In genomic region chr15:61238996-61239395, GRCm38 (mm10) we compare ENCODE assay signal across 18 mouse cellular contexts.
A peak's percentile ranks its signal among the peaks of the same experiment; 100 is the strongest.
DNase-seq lines count a peak whose midpoint lies in the region; ATAC-seq and TF ChIP-seq lines count a peak whose summit lies in the region.
"Had no signal": no experiment of that assay in that cellular context is flagged by ENCODE, and none has a peak within 500 bp of the region (broad histone marks: within the 10 kb centered on the region; RNA-seq: fewer than 3 reads in every experiment).

No protein-coding gene starts in this region.

- H3K4me3 ChIP-seq in hindbrain, embryonic 13.5 days = no peak overlapping the region
- H3K4me3 ChIP-seq in hindbrain, embryonic 14.5 days (replicated peaks; ENCODE audit: low read length) = no peak overlapping the region
- no peak overlapping the region for H3K4me3 ChIP-seq in midbrain, embryonic 16.5 days (ENCODE audit: low read depth, low read length)
- no peak overlapping the region for H3K4me3 ChIP-seq in midbrain, postnatal 0 days (ENCODE audit: low read depth, low read length)
- H3K4me3 ChIP-seq in embryonic facial prominence, embryonic 15.5 days (replicated peaks) = no peak overlapping the region
- H3K4me3 ChIP-seq in limb, embryonic 13.5 days = no peak overlapping the region
- H3K4me3 ChIP-seq: heart, embryonic 13.5 days; layer of hippocampus, adult 2 months; left cerebral cortex, adult 2 months; liver, embryonic 15.5 days; megakaryocyte, embryonic 14.5 days had no signal

- 0 out of 2 replicates have a peak, but pooled peaks cover 3% of the 10 kb centered on the region for H3K4me1 ChIP-seq in hindbrain, embryonic 13.5 days (replicated peaks)
- H3K4me1 ChIP-seq in hindbrain, embryonic 14.5 days (replicated peaks; ENCODE audit: control insufficient read depth, insufficient read depth, low read length) = no peaks in the 10 kb centered on the region
- H3K4me1 ChIP-seq in midbrain, embryonic 16.5 days (ENCODE audit: control insufficient read depth, insufficient read depth, low read length) = no peaks in the 10 kb centered on the region
- no peaks in the 10 kb centered on the region for H3K4me1 ChIP-seq in midbrain, postnatal 0 days (ENCODE audit: insufficient read depth, low read length)
- H3K4me1 ChIP-seq in embryonic facial prominence, embryonic 15.5 days = peaks cover 22% of the 10 kb centered on the region
- H3K4me1 ChIP-seq in limb, embryonic 13.5 days = peaks cover 22% of the 10 kb centered on the region
- H3K4me1 ChIP-seq: liver, embryonic 15.5 days; megakaryocyte, embryonic 14.5 days had no signal

- no peaks in the 10 kb centered on the region for H3K9me3 ChIP-seq in hindbrain, embryonic 13.5 days
- H3K9me3 ChIP-seq in hindbrain, embryonic 14.5 days (ENCODE audit: control insufficient read depth, low read length) = no peaks in the 10 kb centered on the region
- no peaks in the 10 kb centered on the region for H3K9me3 ChIP-seq in midbrain, embryonic 16.5 days (replicated peaks; ENCODE audit: control insufficient read depth, low read length, poor library complexity, severe bottlenecking)
- H3K9me3 ChIP-seq in midbrain, postnatal 0 days (ENCODE audit: low read length) = no peaks in the 10 kb centered on the region
- H3K9me3 ChIP-seq in embryonic facial prominence, embryonic 15.5 days (replicated peaks) = no peaks in the 10 kb centered on the region
- H3K9me3 ChIP-seq in limb, embryonic 13.5 days = no peaks in the 10 kb centered on the region
- H3K9me3 ChIP-seq: heart, embryonic 13.5 days; liver, embryonic 15.5 days; megakaryocyte, embryonic 14.5 days had no signal

- no peak for DNase-seq in hindbrain, embryonic 14.5 days (ENCODE audit: low spot score)
- no peak for DNase-seq in midbrain, postnatal 0 days (ENCODE audit: low spot score)
- DNase-seq in layer of hippocampus, postnatal 36 days = no peak
- DNase-seq: adrenal gland, postnatal 36 days; cerebellum, adult 2 months; heart, postnatal 36 days; lung, postnatal 10 days; thymus, postnatal 25 days had no signal

- no peak overlapping the region for H3K4me2 ChIP-seq in hindbrain, embryonic 13.5 days
- no peak overlapping the region for H3K4me2 ChIP-seq in hindbrain, embryonic 14.5 days (replicated peaks)
- no peak overlapping the region for H3K4me2 ChIP-seq in midbrain, embryonic 16.5 days (ENCODE audit: low read length)
- H3K4me2 ChIP-seq in midbrain, postnatal 0 days (ENCODE audit: low read depth, low read length, poor library complexity, severe bottlenecking) = no peak overlapping the region
- 0 out of 2 replicates have a peak overlapping the region, but pooled peaks have one; percentile 11 for H3K4me2 ChIP-seq in embryonic facial prominence, embryonic 15.5 days (replicated peaks)
- peak overlapping the region; percentile 19; the same call in 1 of the 2 replicates for H3K4me2 ChIP-seq in limb, embryonic 13.5 days (replicated peaks)
- H3K4me2 ChIP-seq: heart, embryonic 13.5 days; liver, embryonic 15.5 days had no signal

- ATAC-seq in hindbrain, embryonic 13.5 days (ENCODE audit: low FRiP score) = peak; percentile 36; the same call in 1 of the 2 replicates
- no peak for ATAC-seq in hindbrain, embryonic 14.5 days (ENCODE audit: low FRiP score)
- ATAC-seq in midbrain, embryonic 16.5 days = 0 out of 2 replicates have a peak, but pooled peaks have one; percentile 25
- no peak for ATAC-seq in midbrain, postnatal 0 days (ENCODE audit: low FRiP score)
- no peak for ATAC-seq in embryonic facial prominence, embryonic 15.5 days (ENCODE audit: insufficient number of reproducible peaks, low FRiP score, low TSS enrichment, low read depth)
- peak; percentile 15; the same call in 1 of the 2 replicates for ATAC-seq in limb, embryonic 13.5 days (ENCODE audit: low FRiP score, low read depth)
- ATAC-seq: intestine, embryonic 16.5 days had no signal

- TF ChIP-seq CTCF in midbrain, postnatal 0 days (IDR thresholded peaks at IDR 0.05) = no peak

- H3K27me3 ChIP-seq in hindbrain, embryonic 13.5 days = no peaks in the 10 kb centered on the region
- H3K27me3 ChIP-seq in hindbrain, embryonic 14.5 days (ENCODE audit: control insufficient read depth, insufficient read depth, low read length) = no peaks in the 10 kb centered on the region
- no peaks in the 10 kb centered on the region for H3K27me3 ChIP-seq in midbrain, embryonic 16.5 days (ENCODE audit: control insufficient read depth, insufficient read depth, low read depth, low read length)
- H3K27me3 ChIP-seq in midbrain, postnatal 0 days (ENCODE audit: insufficient read depth, low read length) = no peaks in the 10 kb centered on the region
- H3K27me3 ChIP-seq in embryonic facial prominence, embryonic 15.5 days = no peaks in the 10 kb centered on the region
- no peaks in the 10 kb centered on the region for H3K27me3 ChIP-seq in limb, embryonic 13.5 days
- H3K27me3 ChIP-seq: heart, embryonic 13.5 days; liver, embryonic 15.5 days; megakaryocyte, embryonic 14.5 days had no signal

- no peak overlapping the region for H3K27ac ChIP-seq in hindbrain, embryonic 13.5 days
- no peak overlapping the region for H3K27ac ChIP-seq in hindbrain, embryonic 14.5 days
- no peak overlapping the region for H3K27ac ChIP-seq in midbrain, embryonic 16.5 days (ENCODE audit: low read length)
- no peak overlapping the region for H3K27ac ChIP-seq in midbrain, postnatal 0 days (ENCODE audit: low read depth, low read length)
- peak overlapping the region; percentile 44 for H3K27ac ChIP-seq in embryonic facial prominence, embryonic 15.5 days (replicated peaks)
- H3K27ac ChIP-seq in limb, embryonic 13.5 days = peak overlapping the region; percentile 11
- H3K27ac ChIP-seq: heart, embryonic 13.5 days; layer of hippocampus, adult 2 months; left cerebral cortex, adult 2 months; liver, embryonic 15.5 days had no signal

- no peaks in the 10 kb centered on the region for H3K36me3 ChIP-seq in hindbrain, embryonic 13.5 days
- H3K36me3 ChIP-seq in hindbrain, embryonic 14.5 days (replicated peaks; ENCODE audit: control insufficient read depth, insufficient read depth) = no peaks in the 10 kb centered on the region
- H3K36me3 ChIP-seq in midbrain, embryonic 16.5 days (ENCODE audit: control insufficient read depth, insufficient read depth, low read length) = no peaks in the 10 kb centered on the region
- H3K36me3 ChIP-seq in midbrain, postnatal 0 days (ENCODE audit: insufficient read depth, low read length) = no peaks in the 10 kb centered on the region
- no peaks in the 10 kb centered on the region for H3K36me3 ChIP-seq in embryonic facial prominence, embryonic 15.5 days
- H3K36me3 ChIP-seq in limb, embryonic 13.5 days = no peaks in the 10 kb centered on the region
- H3K36me3 ChIP-seq: heart, embryonic 13.5 days; liver, embryonic 15.5 days had no signal

- H3K9ac ChIP-seq in hindbrain, embryonic 13.5 days = no peak overlapping the region
- H3K9ac ChIP-seq in hindbrain, embryonic 14.5 days = no peak overlapping the region
- H3K9ac ChIP-seq in midbrain, embryonic 16.5 days (ENCODE audit: low read depth, low read length) = no peak overlapping the region
- H3K9ac ChIP-seq in midbrain, postnatal 0 days (replicated peaks; ENCODE audit: low read length, poor library complexity, severe bottlenecking) = no peak overlapping the region
- H3K9ac ChIP-seq in embryonic facial prominence, embryonic 15.5 days = no peak overlapping the region
- H3K9ac ChIP-seq in limb, embryonic 13.5 days = no peak overlapping the region
- H3K9ac ChIP-seq: heart, embryonic 13.5 days; liver, embryonic 15.5 days had no signal

- WGBS in hindbrain, embryonic 13.5 days = 61% methylated on average over 10 of the region's 12 CpGs
- 67% methylated on average over 10 of the region's 12 CpGs for WGBS in hindbrain, embryonic 14.5 days
- WGBS in midbrain, embryonic 16.5 days = 64% methylated on average over 10 of the region's 12 CpGs
- WGBS in midbrain, postnatal 0 days = 62% methylated on average over 12 of the region's 12 CpGs
- 47% methylated on average over 10 of the region's 12 CpGs for WGBS in embryonic facial prominence, embryonic 15.5 days
- whole genome bisulfite sequencing in limb, embryonic 13.5 days = 63% methylated on average over 10 of the region's 12 CpGs

Comparison
In these comparisons a context has a peak if more than half of its experiments do, and no peak if none do; other contexts are left out.
1. ATAC-seq: peak in hindbrain, embryonic 13.5 days (single experiment), midbrain, embryonic 16.5 days (single experiment) and limb, embryonic 13.5 days (single experiment); none in hindbrain, embryonic 14.5 days (single experiment), midbrain, postnatal 0 days (single experiment) and embryonic facial prominence, embryonic 15.5 days (single experiment).
2. H3K27ac ChIP-seq: peak in embryonic facial prominence, embryonic 15.5 days (single experiment) and limb, embryonic 13.5 days (single experiment); none in hindbrain, embryonic 13.5 days (single experiment), hindbrain, embryonic 14.5 days (single experiment), midbrain, embryonic 16.5 days (single experiment) and midbrain, postnatal 0 days (single experiment).
3. H3K4me2 ChIP-seq: peak in embryonic facial prominence, embryonic 15.5 days (single experiment) and limb, embryonic 13.5 days (single experiment); none in hindbrain, embryonic 13.5 days (single experiment), hindbrain, embryonic 14.5 days (single experiment), midbrain, embryonic 16.5 days (single experiment) and midbrain, postnatal 0 days (single experiment).